Mouse (Mus musculus): Measurements from ENCODE around the gene Recql.

Gene Recql

GRCm38 (mm10) chr6:142387011-142387754, at the start of gene Recql, which contains the start of gene Golt1b:
Gene Recql, minus strand, starts transcription at chr6:142387087.
Gene Golt1b, plus strand, starts transcription at chr6:142387221.
- peak; percentile 97 for DNase-seq

GRCm38 (mm10) chr6:142429072-142429471, 42.2 kb upstream of the Recql start:
- no peak for DNase-seq

- DNase-seq = no peak
Measured at GRCm38 (mm10) chr6:142424976-142425375, 38.1 kb upstream of the Recql start.

- DNase-seq = no peak
Measured at GRCm38 (mm10) chr6:142414597-142414996, 27.7 kb upstream of the Recql start.

- no peak for DNase-seq
Measured at GRCm38 (mm10) chr6:142413845-142414244, 27.0 kb upstream of the Recql start.

- no peak for DNase-seq
Measured at GRCm38 (mm10) chr6:142412906-142413491, 26.1 kb upstream of the Recql start, which contains the start of gene Spx. Gene Spx, plus strand, starts transcription at chr6:142413441.

GRCm38 (mm10) chr6:142411140-142411539, 24.3 kb upstream of the Recql start:
- no peak for DNase-seq

- no peak for DNase-seq
Measured at GRCm38 (mm10) chr6:142395756-142396155, 8.9 kb upstream of the Recql start.

GRCm38 (mm10) chr6:142394669-142395068, 7.8 kb upstream of the Recql start:
- DNase-seq = no peak

GRCm38 (mm10) chr6:142392312-142392711, 5.4 kb upstream of the Recql start:
- no peak for DNase-seq

GRCm38 (mm10) chr6:142389101-142389500, 2.2 kb upstream of the Recql start:
- DNase-seq = no peak

GRCm38 (mm10) chr6:142387755-142388271, 926 bp upstream of the Recql start:
- DNase-seq = no peak

GRCm38 (mm10) chr6:142386285-142387010, 439 bp downstream of the Recql start:
- no peak for DNase-seq

- DNase-seq = no peak
Measured at GRCm38 (mm10) chr6:142384521-142384920, 2.4 kb downstream of the Recql start.

GRCm38 (mm10) chr6:142381615-142382014, 5.3 kb downstream of the Recql start:
- DNase-seq = no peak

- DNase-seq = no peak
Measured at GRCm38 (mm10) chr6:142379961-142380360, 6.9 kb downstream of the Recql start.

GRCm38 (mm10) chr6:142378576-142379330, 8.1 kb downstream of the Recql start:
- no peak for DNase-seq

GRCm38 (mm10) chr6:142377081-142377480, 9.8 kb downstream of the Recql start:
- no peak for DNase-seq

GRCm38 (mm10) chr6:142369568-142369967, 17.3 kb downstream of the Recql start:
- DNase-seq = no peak

GRCm38 (mm10) chr6:142367565-142367964, 19.3 kb downstream of the Recql start:
- DNase-seq = no peak

- DNase-seq = no peak
Measured at GRCm38 (mm10) chr6:142366473-142367018, 20.3 kb downstream of the Recql start.

GRCm38 (mm10) chr6:142365742-142366472, 21.0 kb downstream of the Recql start:
- no peak for DNase-seq
